Mouse (Mus musculus) limb, embryonic 14.5 days (tissue): ENCODE data around the gene Kcnip1. TPM values are rescaled to one million over a fixed set of nuclear protein-coding genes. Genes with fewer than 3 reads are reported as not detected.

Experiments
- ATAC-seq: fragments of 200-750 bp; cut with Nextera tagmentation; 2 replicates; pipeline ENCODE4 v1.8.0; 2017; ENCODE audit warnings: low read depth, moderate number of reproducible peaks, moderate TSS enrichment; ENCODE audit not compliant: low FRiP score
- DNase-seq: peaks from one replicate; pipeline ENCODE4 v3.0.0-alpha.2; 2015; ENCODE audit warnings: low spot score
- H3K27ac ChIP-seq: fragments of 300-500 bp; sonication (generic); replicated peaks from 2 replicates; pipeline ENCODE4 v1.5.1; 2014; ENCODE audit warnings: low read depth, mild to moderate bottlenecking, low read length, moderate library complexity, mixed read lengths
- H3K27me3 ChIP-seq: fragments of 300-500 bp; sonication (generic); 2 replicates; pipeline ENCODE4 v1.6.1; 2014; ENCODE audit warnings: low read length, mixed read lengths; ENCODE audit not compliant: control insufficient read depth, insufficient read depth
- H3K36me3 ChIP-seq: fragments of 300-500 bp; sonication (generic); 2 replicates; pipeline ENCODE4 v1.6.1; 2014; ENCODE audit warnings: mild to moderate bottlenecking, low read length, moderate library complexity, mixed read lengths; ENCODE audit not compliant: control insufficient read depth, insufficient read depth
- H3K4me1 ChIP-seq: fragments of 300-500 bp; sonication (generic); 2 replicates; pipeline ENCODE4 v1.6.1; 2014; ENCODE audit warnings: antibody characterized with exemption, low read length, mixed read lengths; ENCODE audit not compliant: control insufficient read depth, insufficient read depth
- H3K4me2 ChIP-seq: fragments of 300-500 bp; sonication (generic); replicated peaks from 2 replicates; pipeline ENCODE4 v1.6.1; 2014; ENCODE audit warnings: low read depth, mild to moderate bottlenecking, low read length, moderate library complexity; ENCODE audit not compliant: severe bottlenecking
- H3K4me3 ChIP-seq: fragments of 300-500 bp; sonication (generic); replicated peaks from 2 replicates; pipeline ENCODE4 v1.5.1; 2014; ENCODE audit warnings: low read length
- H3K9ac ChIP-seq: fragments of 300-500 bp; sonication (generic); 2 replicates; pipeline ENCODE4 v1.6.1; 2014; ENCODE audit warnings: mild to moderate bottlenecking, low read depth, low read length, moderate library complexity; ENCODE audit not compliant: severe bottlenecking
- H3K9me3 ChIP-seq: fragments of 300-500 bp; sonication (generic); 2 replicates; pipeline ENCODE4 v1.6.1; 2016; ENCODE audit warnings: low read length; ENCODE audit not compliant: control insufficient read depth
- POLR2A ChIP-seq: fragments of 200-500 bp; IDR thresholded peaks from 2 replicates; pipeline ENCODE4 v1.8.0; 2012; ENCODE audit warnings: inconsistent platforms, mild to moderate bottlenecking, moderate library complexity, borderline replicate concordance; ENCODE audit not compliant: insufficient read depth, insufficient read length; ENCODE audit errors: extremely low read depth
- WGBS: fragments of 180-500 bp; shearing (Covaris S2); extraction: QIAGEN DNeasy Blood & Tissue Kit; methylation state at CpG from one replicate; pipeline ENCODE4 v1.1.7; 2014; 5-methylcytosine and 5-hydroxymethylcytosine counted together
- polyA plus RNA-seq, 2 experiments: library from polyadenylated mRNA; depleted of rRNA in 1 of 2; stranded (reverse) in 1 of 2; unstranded in 1 of 2; fragments of >200 nt; fragmentation: Nextera tagmentation in 1 of 2; extraction: Ambion mirVana in 1 of 2; gene quantifications; 2 replicates each; pipeline versions ENCODE4 v1.2.1 to v1.2.3; 2012 to 2014

The Kcnip1 gene
- polyA plus RNA-seq, 2 experiments = 3.4 to 5.0 TPM

DNA sequence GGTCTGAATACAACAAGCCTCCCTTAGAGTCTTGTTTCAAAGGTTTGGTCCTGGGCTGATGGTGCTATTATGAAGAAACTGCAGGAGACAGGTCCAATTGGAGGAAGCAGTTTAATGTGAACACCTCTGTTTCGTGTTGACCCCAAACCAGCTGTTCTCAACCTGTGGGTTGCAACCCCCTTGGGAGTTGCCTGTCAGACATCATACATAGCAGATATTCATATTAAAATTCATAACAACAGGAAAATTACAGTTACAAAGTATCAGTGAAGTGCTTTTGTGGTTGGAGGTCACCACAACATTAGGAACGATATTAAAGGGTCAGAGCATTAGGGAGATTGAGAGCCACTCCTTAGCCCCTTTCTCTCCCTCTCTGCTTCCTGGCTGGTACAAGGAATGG, 91.2 kb downstream of the Kcnip1 start:
- H3K9ac ChIP-seq = no peak overlapping the region
- WGBS = 69% methylated on average over 2 of the region's 2 CpGs
- no peak overlapping the region for H3K4me3 ChIP-seq
- no peaks in the 10 kb centered on the region for H3K36me3 ChIP-seq
- DNase-seq (no peak), ATAC-seq (no peak)
- no peak overlapping the region for H3K27ac ChIP-seq
- TF ChIP-seq POLR2A = no peak
- no peaks in the 10 kb centered on the region for H3K4me1 ChIP-seq
- no peaks in the 10 kb centered on the region for H3K27me3 ChIP-seq
- no peaks in the 10 kb centered on the region for H3K9me3 ChIP-seq
- no peak overlapping the region for H3K4me2 ChIP-seq

DNA sequence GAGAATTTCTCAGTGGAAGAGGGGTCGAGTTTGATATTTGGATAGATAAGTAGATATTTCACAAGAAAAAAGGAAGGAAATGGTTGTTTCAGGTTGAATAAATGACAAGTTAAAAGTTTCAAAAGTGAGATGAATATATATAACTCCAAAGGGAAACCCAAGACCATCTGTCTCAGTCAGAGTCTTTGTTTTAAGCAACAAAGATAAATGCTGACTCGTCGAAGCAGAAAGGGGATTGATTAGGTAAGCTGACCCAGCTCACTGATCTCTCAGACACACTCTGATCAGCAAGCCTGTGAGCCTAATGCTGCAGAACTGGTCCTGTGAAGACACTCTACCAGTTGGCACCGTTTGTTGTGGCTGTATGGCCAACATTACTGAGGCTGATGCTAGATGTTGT, 101.9 kb downstream of the Kcnip1 start:
- Histone ChIP-seq H3K36me3 (no peaks in the 10 kb centered on the region), H3K9me3 (no peaks in the 10 kb centered on the region), H3K4me2 (no peak overlapping the region), H3K27me3 (no peaks in the 10 kb centered on the region), H3K9ac (no peak overlapping the region), H3K4me3 (no peak overlapping the region), H3K4me1 (no peaks in the 10 kb centered on the region), H3K27ac (no peak overlapping the region)
- DNase-seq (no peak), ATAC-seq (no peak)
- WGBS = 76% methylated on average over 4 of the region's 4 CpGs
- no peak for TF ChIP-seq POLR2A

DNA sequence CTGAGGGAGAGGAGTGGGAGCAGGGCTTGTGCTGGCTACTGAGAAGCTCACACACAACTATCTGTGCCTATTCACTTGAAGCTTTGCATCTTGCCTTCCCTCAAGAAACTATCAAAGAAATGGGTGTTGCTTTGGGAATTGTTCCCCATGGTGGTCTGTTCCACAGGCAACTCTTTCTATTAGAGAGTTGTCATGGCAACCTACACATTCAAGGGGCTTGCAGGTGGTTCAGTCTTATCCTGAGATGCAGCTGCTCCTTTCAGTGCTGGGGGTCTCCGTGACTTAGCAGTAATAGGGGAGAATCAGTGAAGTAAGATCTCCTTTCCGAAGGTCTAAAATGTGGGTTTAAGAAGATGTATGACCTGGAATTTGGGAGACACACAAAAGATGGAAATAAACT, 102.6 kb downstream of the Kcnip1 start:
- TF ChIP-seq POLR2A = no peak
- no peaks in the 10 kb centered on the region for H3K36me3 ChIP-seq
- no peaks in the 10 kb centered on the region for H3K9me3 ChIP-seq
- H3K4me2 ChIP-seq = no peak overlapping the region
- DNase-seq = no peak
- H3K4me1 ChIP-seq = no peaks in the 10 kb centered on the region
- no peak overlapping the region for H3K4me3 ChIP-seq
- H3K27ac ChIP-seq = no peak overlapping the region
- H3K9ac ChIP-seq = no peak overlapping the region
- no peaks in the 10 kb centered on the region for H3K27me3 ChIP-seq
- ATAC-seq = no peak
- WGBS = 86% methylated on average over 2 of the region's 2 CpGs

DNA sequence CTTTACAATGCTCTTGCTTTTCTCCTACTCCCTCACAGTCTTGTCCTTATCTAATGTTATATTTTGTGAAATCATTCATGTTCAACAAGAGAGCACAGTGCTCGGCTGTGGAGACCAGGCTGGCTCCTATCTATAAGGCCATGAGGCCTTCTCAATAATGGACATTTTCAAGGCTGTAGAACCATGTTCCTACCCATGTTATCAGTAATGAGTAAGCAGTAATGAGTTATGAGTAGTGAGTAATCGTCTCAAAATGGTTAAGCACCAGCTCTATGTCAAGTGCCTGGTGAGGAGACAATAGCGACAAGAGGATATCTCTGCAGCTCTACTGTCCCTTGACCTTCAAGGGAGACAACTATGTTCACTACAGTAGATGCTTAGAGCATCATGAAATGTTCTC, 105.3 kb downstream of the Kcnip1 start:
- 91% methylated on average over 3 of the region's 3 CpGs for WGBS
- no peak for ATAC-seq
- Histone ChIP-seq H3K27ac (no peak overlapping the region), H3K4me1 (no peaks in the 10 kb centered on the region), H3K4me2 (no peak overlapping the region), H3K9me3 (no peaks in the 10 kb centered on the region), H3K36me3 (no peaks in the 10 kb centered on the region), H3K9ac (no peak overlapping the region), H3K27me3 (no peaks in the 10 kb centered on the region), H3K4me3 (no peak overlapping the region)
- DNase-seq = no peak
- TF ChIP-seq POLR2A = no peak

DNA sequence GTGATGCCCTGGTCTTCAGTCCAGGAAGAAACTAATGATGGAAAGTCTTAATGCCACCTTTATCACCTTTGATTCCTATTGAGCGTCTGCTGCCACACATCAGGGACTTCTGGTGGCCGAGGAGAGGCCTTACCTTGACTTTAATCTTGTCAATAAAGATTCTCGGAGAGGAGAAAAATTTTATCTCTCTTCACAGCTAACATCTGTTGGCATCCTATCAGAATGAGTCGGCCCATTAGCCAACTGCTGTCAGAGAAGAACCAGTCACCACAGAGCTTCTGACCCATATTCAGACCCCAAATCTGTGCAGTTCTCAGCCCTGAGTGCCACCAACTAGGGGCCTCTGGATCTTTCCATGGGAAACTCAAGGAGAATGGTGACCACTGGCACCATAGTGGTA, 107.0 kb downstream of the Kcnip1 start:
- Histone ChIP-seq H3K4me2 (no peak overlapping the region), H3K27ac (no peak overlapping the region), H3K9ac (no peak overlapping the region), H3K36me3 (no peaks in the 10 kb centered on the region), H3K27me3 (no peaks in the 10 kb centered on the region), H3K9me3 (peaks cover 4% of the 10 kb centered on the region; the same call in 1 of the 2 replicates), H3K4me3 (no peak overlapping the region), H3K4me1 (no peaks in the 10 kb centered on the region)
- TF ChIP-seq POLR2A = no peak
- 89% methylated on average over 4 of the region's 4 CpGs for WGBS
- no peak for DNase-seq
- no peak for ATAC-seq

DNA sequence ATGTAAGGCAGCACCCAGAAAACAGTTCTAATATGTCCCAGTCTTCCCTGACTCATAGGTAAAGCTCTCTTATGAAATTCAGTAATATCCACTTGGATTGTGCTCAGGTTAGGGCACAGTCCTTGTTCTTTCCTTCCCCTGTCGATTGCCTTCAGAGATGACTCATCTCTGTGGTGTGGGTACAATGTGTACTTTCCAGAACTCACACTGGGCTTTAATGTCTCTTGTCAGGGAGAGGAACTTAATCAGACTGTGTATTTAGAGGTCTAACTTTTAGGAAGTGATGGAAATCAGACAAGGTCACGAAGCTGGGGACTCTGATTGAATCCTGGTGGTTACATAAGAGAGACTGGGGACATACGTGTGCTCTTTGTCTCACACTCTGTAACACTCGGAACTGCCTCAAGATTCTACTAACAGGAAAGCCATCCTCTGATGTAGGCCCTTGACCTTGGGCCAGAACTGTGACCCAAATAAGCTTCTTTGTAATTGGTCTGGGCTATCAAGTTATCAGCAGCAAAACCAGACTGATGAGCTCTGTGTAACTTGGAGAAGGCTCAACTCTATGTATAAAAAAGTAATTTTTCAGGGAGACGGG, 110.1 kb downstream of the Kcnip1 start:
- Histone ChIP-seq H3K4me1 (no peaks in the 10 kb centered on the region), H3K4me2 (no peak overlapping the region), H3K27ac (no peak overlapping the region), H3K36me3 (no peaks in the 10 kb centered on the region), H3K27me3 (no peaks in the 10 kb centered on the region), H3K4me3 (no peak overlapping the region), H3K9ac (no peak overlapping the region), H3K9me3 (peaks cover 4% of the 10 kb centered on the region; the same call in 1 of the 2 replicates)
- WGBS = 78% methylated on average over 5 of the region's 5 CpGs
- DNase-seq (no peak), ATAC-seq (no peak)
- TF ChIP-seq POLR2A = no peak
